Mouse (Mus musculus) G1E (cell line): ENCODE data around the gene Robo2.

Source experiments
- CTCF ChIP-seq: IDR thresholded peaks from 2 replicates; pipeline ENCODE4 v1.5.1; 2012; ENCODE audit warnings: low read depth, low read length, inconsistent platforms, mixed read lengths
- GATA1 ChIP-seq: IDR thresholded peaks from 2 replicates; pipeline ENCODE4 v1.6.1; 2012; ENCODE audit warnings: borderline replicate concordance, low read length, inconsistent platforms, mixed read lengths

DNA sequence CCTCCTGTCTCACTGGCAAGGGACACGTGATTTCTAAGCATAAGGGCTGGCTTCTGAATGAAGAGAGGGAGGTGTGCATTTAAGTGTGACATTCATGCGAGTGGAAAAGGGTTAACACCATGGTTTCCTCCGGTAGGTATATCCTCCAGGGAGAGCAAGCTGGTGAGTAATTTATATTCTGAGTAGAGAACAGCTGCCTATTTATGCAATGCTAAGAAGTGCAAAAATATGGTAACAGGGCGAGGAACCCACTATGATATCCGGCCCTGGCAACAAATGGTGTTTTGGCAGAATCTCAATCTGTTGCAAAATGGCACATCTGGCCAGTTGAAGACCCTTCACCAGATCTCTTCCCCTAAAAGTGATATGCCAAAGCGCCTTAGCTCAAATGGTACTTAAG lies 362.6 kb downstream of the Robo2 start:
- no peak for TF ChIP-seq GATA1
- TF ChIP-seq CTCF: no peak
